Mouse (Mus musculus) cerebellum, postnatal 4 days (tissue): Measurements from ENCODE around the gene Rps3a1.
"Not testable (repeated sequence)": the region's sequence is repeated elsewhere in the genome, so short reads cannot be mapped to it uniquely, and the experiment has no call there.

Experiments used
- DNase-seq, 2 experiments: peaks; one replicate each; pipeline ENCODE4 v3.0.0; 2022; ENCODE audit warnings: low spot score in 2 of 2, mixed read lengths in 1 of 2

The Rps3a1 gene

DNA sequence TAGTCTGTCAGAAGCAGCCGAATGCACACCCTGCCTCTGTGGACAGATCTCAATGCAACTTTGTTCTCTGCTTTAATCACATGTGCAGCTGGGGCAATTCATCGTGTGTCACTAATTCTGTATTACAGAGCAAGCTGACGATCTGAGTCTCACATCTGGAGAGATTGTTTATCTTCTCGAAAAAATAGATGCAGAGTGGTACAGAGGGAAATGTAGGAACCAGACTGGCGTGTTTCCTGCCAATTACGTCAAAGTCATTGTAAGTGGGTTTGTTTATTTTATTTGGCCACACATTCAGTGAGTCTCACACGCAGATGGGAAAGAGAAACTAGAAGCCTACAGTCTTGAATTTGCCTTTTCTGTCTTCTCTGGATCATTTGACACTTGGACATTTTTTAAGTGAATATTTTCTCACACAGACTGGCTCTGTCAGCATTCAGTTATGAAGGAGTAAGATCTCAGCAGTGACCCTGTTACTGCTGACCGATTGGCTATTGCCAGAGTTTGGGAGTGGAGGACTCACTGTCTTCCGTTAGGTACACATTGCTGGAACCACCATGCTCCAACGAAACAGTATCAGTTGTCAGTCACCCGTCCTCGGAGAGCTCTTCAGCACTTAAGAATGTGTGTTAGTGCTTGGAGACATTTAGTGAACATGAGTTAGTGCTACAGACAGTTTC is 27.7 kb downstream of the Rps3a1 start:
- no peak for DNase-seq

DNA sequence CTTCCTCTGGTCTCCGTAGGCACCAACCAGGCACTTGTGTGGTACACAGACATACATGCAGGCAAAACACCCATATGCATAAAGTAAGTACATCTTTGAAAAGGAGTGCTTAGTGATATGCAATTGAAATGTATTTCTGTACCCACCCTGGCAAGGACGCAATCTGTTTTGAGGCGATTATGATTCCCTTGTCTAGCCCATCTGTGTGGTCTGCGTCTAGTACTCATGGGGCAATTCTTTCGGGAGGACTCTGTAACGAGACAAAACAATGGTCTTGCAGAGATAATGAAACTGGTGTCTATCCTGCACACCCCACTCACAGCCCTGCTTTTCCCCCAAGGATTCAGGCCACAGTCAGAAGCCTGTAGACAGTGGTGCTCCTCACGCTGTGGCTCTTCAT is 29.7 kb downstream of the Rps3a1 start:
- no peak for DNase-seq

DNA sequence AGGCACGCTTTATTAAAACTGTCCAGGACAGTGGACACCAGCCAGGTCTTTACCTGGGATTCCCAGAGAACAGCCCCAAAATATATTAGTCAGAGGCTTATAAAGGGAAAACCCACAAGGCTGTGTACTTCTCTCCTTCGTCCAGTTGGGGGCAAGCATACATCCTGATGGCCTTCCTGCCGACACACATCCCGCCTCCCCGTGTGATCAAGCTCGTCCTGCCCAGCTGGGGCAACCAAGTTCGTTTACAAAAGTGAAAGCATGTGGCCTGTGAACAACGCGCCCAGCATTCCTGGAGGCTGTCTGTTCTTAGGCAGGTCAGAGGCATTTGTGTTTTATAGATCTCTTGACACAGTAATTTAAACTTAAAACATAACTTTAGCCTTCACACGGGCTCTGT is 32.4 kb downstream of the Rps3a1 start:
- no peak for DNase-seq

DNA sequence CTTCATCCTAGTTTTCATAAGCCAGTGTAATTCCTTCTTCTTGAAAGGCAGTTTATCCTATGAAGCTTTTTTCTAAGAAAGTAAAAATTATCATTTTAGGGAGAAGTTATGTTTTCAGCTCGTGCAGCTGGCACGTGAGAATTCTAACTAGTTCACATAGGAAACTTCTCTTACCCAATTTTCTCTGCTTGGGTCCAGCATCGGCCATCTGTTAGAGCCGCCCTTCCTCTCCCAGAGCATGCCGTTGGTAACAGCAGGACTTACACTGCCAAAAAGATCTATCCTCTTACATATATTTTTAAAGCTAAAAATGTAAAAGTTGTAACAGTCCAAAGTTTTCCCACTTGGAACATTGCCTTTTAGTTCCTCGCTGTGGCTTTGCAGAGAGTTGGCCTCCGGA is 33.4 kb downstream of the Rps3a1 start:
- DNase-seq: no peak

GRCm38 (mm10) chr3:86108576-86108975 is 33.9 kb downstream of the Rps3a1 start:
- DNase-seq: no peak

DNA sequence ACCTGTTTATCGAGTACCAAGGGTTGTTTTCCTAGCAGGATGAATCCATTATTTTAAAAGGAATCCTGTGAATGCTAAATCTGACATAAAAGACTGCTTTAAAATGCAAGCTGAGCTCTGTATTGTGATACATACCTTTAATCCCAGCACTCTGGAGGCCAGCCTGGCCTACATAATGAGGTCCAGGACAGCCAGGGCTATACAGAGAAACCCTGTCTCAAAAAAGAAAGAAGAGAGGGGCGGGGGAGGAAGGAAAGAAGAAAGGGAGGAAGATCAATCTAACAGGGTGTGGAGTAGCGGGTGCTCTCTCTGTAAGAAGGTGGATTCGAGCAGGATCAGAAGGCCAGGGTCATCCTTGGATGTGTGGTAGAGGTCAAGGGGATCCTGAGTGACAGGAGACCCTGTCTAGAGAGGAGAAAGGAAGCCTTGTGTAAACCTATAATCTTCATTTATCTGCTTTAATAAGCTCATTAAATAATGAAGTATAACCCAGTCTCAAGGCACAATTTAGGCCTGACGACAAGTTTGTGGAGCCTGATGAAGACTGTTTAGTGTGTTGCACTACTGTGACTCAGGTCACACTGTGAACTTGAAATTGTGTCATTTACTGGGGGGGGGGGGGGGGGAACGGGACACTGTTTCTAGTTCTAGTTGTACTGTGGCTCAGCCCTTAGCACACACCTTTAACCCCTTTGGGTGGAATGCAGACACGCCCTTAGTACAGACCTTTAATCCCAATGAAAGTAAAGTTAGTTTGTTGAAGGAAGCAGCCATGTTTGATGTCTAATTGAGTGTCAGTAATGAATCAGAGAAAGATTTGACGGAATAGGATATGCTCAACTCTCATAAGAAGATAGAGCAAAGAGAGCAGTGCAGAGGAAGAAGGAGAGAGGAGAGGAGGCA is 34.6 kb downstream of the Rps3a1 start:
- DNase-seq: no peak

DNA sequence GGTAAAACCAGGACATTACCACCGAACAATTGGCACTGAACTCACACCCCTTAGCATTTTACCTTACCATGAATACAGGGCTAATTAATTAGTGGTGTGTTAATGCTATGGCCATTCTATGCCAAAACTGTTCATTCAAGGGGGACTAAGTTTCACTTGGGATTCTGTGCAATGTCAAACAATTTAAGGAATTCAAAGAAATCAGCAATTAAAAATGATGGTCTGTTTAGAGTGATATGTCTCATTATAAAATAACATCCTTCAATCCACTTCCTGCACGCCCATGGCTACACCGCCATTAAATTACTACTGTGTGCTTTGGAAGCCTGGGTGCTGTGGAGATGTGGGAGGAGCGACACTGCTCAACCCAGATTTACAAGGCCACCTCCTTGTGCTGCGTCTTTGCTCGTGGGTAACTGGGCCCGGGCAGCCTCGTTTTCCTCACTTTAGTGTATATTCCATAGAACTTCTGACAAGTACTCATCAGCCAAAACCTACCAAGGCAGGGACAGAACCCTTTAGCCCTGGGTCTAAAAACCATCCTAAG is 36.3 kb downstream of the Rps3a1 start:
- no peak for DNase-seq

GRCm38 (mm10) chr3:86104909-86105308 is 37.6 kb downstream of the Rps3a1 start:
- no peak for DNase-seq

DNA sequence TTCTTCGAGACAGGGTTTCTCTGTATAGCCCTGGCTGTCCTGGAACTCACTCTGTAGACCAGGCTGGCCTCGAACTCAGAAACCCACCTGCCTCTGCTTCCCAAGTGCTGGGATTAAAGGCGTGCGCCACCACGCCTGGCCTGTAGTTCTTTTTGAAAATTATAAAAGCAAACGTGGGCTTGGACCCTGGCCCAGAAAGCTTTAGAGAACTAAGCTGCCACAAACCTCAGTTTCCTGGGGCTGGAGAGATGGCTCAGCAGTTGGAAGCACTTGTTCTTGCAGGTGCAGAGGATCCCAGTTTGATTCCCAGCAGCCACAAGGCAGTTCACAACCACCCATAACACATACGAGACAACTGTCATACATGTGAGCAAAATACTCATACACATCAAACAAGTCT is 38.1 kb downstream of the Rps3a1 start:
- not testable (repeated sequence) for DNase-seq

GRCm38 (mm10) chr3:86103449-86104291 is 38.8 kb downstream of the Rps3a1 start:
- DNase-seq: no peak

GRCm38 (mm10) chr3:86101956-86102355 is 40.5 kb downstream of the Rps3a1 start:
- DNase-seq: no peak

DNA sequence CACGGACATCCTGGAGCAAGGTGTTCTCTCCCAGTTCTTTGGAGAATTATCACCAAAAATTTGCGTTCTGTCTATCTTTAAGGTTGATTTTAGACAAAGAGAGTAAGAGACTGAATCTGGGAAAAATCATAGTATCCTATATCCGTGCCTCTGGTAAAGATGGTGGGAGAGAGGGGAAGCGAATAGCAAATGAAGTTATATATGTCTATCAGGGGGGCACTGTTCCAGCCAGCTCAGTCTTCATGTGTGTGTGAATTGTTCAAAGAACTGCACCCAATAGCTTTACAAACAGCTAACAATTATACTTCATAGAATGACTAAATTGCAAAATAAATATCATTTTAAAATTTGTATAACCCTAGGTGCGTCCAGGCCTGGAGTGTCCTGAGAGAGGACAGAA is 48.6 kb downstream of the Rps3a1 start:
- DNase-seq: no peak

GRCm38 (mm10) chr3:86093213-86093845 is 49.2 kb downstream of the Rps3a1 start:
- DNase-seq: peak in 1 of 2 experiments; percentile 18
